Mouse (Mus musculus): ENCODE results near the gene Tepsin. TPM values are rescaled to one million over a fixed set of nuclear protein-coding genes. Genes with fewer than 3 reads are reported as not detected.

Gene Tepsin
- polyA plus RNA-seq, 1 experiment: 2.9 TPM

GRCm38 (mm10) chr11:120114488-120115215, 16.1 kb upstream of the Tepsin start:
- peaks cover 5% of the 10 kb centered on the region; the same call in 1 of the 2 replicates for H3K9me3 ChIP-seq (ENCODE audit: control insufficient read depth, low read length)
- H3K27me3 ChIP-seq (ENCODE audit: control insufficient read depth): no peaks in the 10 kb centered on the region
- TF ChIP-seq TAL1 (IDR thresholded peaks at IDR 0.05; ENCODE audit: low read length) (no peak; the same call in 2 of the 3 replicates), GATA1 (IDR thresholded peaks at IDR 0.05; ENCODE audit: low read length) (no peak)
- no peak overlapping the region for H3K4me3 ChIP-seq (replicated peaks)
- peaks cover 4% of the 10 kb centered on the region for H3K4me1 ChIP-seq (ENCODE audit: control insufficient read depth)
- peaks cover 91% of the 10 kb centered on the region for H3K36me3 ChIP-seq (ENCODE audit: control insufficient read depth)

- TF ChIP-seq GATA1 (IDR thresholded peaks at IDR 0.05; ENCODE audit: low read length) (no peak), TAL1 (IDR thresholded peaks at IDR 0.05; ENCODE audit: low read length) (no peak)
- no peaks in the 10 kb centered on the region for H3K27me3 ChIP-seq (ENCODE audit: control insufficient read depth)
- peaks cover 91% of the 10 kb centered on the region for H3K36me3 ChIP-seq (ENCODE audit: control insufficient read depth)
- peaks cover 5% of the 10 kb centered on the region; the same call in 1 of the 2 replicates for H3K9me3 ChIP-seq (ENCODE audit: control insufficient read depth, low read length)
- H3K4me1 ChIP-seq (ENCODE audit: control insufficient read depth): no peaks in the 10 kb centered on the region; the same call in 1 of the 2 replicates
- no peak overlapping the region for H3K4me3 ChIP-seq (replicated peaks)
Measured at GRCm38 (mm10) chr11:120112136-120112535, 13.6 kb upstream of the Tepsin start.

GRCm38 (mm10) chr11:120111033-120111432, 12.5 kb upstream of the Tepsin start:
- no peak for TF ChIP-seq TAL1 (IDR thresholded peaks at IDR 0.05; ENCODE audit: low read length)
- Histone ChIP-seq H3K27me3 (ENCODE audit: control insufficient read depth) (no peaks in the 10 kb centered on the region), H3K4me1 (ENCODE audit: control insufficient read depth) (no peaks in the 10 kb centered on the region; the same call in 1 of the 2 replicates), H3K36me3 (ENCODE audit: control insufficient read depth) (peaks cover 91% of the 10 kb centered on the region), H3K9me3 (ENCODE audit: control insufficient read depth, low read length) (peaks cover 5% of the 10 kb centered on the region; the same call in 1 of the 2 replicates), H3K4me3 (replicated peaks) (no peak overlapping the region)

DNA sequence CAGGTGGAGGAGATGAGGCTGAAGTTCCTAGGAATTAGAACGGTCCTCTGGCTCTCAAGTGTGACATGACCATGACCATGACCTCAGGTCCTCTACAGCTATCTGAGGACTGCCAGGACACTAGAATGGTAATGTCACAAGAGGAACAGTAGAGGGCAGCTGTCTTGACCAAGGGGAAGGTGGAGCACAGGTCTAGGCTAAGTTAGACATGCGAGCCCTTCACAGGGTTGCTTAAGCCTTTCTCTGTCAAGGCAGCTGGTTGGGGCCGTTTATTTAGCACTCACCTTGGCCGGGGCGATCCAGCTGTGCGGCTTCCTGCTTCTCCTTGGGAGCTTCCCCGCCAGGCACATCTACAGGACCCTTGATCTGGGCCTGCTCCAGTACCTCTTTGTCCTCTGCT, 12.0 kb upstream of the Tepsin start:
- peaks cover 91% of the 10 kb centered on the region for H3K36me3 ChIP-seq (ENCODE audit: control insufficient read depth)
- H3K4me1 ChIP-seq (ENCODE audit: control insufficient read depth): no peaks in the 10 kb centered on the region; the same call in 1 of the 2 replicates
- peaks cover 5% of the 10 kb centered on the region; the same call in 1 of the 2 replicates for H3K9me3 ChIP-seq (ENCODE audit: control insufficient read depth, low read length)
- TF ChIP-seq TAL1 (IDR thresholded peaks at IDR 0.05; ENCODE audit: low read length): no peak
- TF ChIP-seq GATA1 (IDR thresholded peaks at IDR 0.05; ENCODE audit: low read length): no peak
- no peak overlapping the region for H3K4me3 ChIP-seq (replicated peaks)
- H3K27me3 ChIP-seq (ENCODE audit: control insufficient read depth): no peaks in the 10 kb centered on the region

DNA sequence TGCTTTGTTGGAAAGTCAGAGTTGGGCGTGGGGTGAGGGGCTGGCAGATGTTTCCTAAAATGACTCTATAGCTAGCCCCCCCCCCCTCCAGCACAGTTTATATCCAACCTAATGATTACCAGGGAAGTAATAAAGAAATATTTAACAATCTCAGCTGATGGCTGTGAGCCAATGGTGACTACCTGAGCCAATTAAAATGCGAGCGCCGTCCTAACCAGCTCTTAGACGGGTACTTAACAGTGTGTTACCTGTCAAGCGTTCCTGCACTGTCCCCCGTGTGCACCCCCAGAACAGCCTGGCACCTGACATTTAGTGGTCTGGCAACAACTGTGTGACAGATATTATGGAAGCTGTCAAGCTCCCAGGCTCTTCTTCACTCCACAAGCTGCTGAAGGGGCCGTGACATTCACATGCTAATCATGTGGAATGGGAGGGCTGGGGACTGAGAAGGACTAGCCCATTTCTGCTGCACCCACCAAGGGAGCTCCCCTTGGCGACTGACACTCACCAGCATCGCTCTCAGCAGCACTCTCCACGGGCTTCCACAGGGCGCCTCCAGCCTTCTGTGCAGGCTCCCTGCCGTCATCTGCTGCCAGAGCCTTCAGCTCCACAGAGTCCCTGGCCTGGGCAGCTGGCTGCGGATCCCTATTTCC, 11.2 kb upstream of the Tepsin start:
- no peaks in the 10 kb centered on the region; the same call in 1 of the 2 replicates for H3K4me1 ChIP-seq (ENCODE audit: control insufficient read depth)
- TF ChIP-seq TAL1 (IDR thresholded peaks at IDR 0.05; ENCODE audit: low read length) (no peak), GATA1 (IDR thresholded peaks at IDR 0.05; ENCODE audit: low read length) (no peak)
- peaks cover 5% of the 10 kb centered on the region; the same call in 1 of the 2 replicates for H3K9me3 ChIP-seq (ENCODE audit: control insufficient read depth, low read length)
- no peak overlapping the region for H3K4me3 ChIP-seq (replicated peaks)
- no peaks in the 10 kb centered on the region for H3K27me3 ChIP-seq (ENCODE audit: control insufficient read depth)
- H3K36me3 ChIP-seq (ENCODE audit: control insufficient read depth): peaks cover 91% of the 10 kb centered on the region

- H3K27me3 ChIP-seq (ENCODE audit: control insufficient read depth): no peaks in the 10 kb centered on the region
- H3K4me1 ChIP-seq (ENCODE audit: control insufficient read depth): peaks cover 7% of the 10 kb centered on the region
- no peak for TF ChIP-seq GATA1 (IDR thresholded peaks at IDR 0.05; ENCODE audit: low read length)
- TF ChIP-seq TAL1 (IDR thresholded peaks at IDR 0.05; ENCODE audit: low read length): no peak
- no peak overlapping the region for H3K4me3 ChIP-seq (replicated peaks)
- H3K9me3 ChIP-seq (ENCODE audit: control insufficient read depth, low read length): no peaks in the 10 kb centered on the region
- peaks cover 81% of the 10 kb centered on the region for H3K36me3 ChIP-seq (ENCODE audit: control insufficient read depth)
Measured at GRCm38 (mm10) chr11:120107796-120108195, 9.3 kb upstream of the Tepsin start.

GRCm38 (mm10) chr11:120107026-120107425, 8.5 kb upstream of the Tepsin start:
- Histone ChIP-seq H3K4me1 (ENCODE audit: control insufficient read depth) (peaks cover 7% of the 10 kb centered on the region), H3K9me3 (ENCODE audit: control insufficient read depth, low read length) (no peaks in the 10 kb centered on the region), H3K27me3 (ENCODE audit: control insufficient read depth) (no peaks in the 10 kb centered on the region), H3K36me3 (ENCODE audit: control insufficient read depth) (peaks cover 78% of the 10 kb centered on the region), H3K4me3 (replicated peaks) (no peak overlapping the region)
- no peak for TF ChIP-seq TAL1 (IDR thresholded peaks at IDR 0.05; ENCODE audit: low read length)
- no peak for TF ChIP-seq GATA1 (IDR thresholded peaks at IDR 0.05; ENCODE audit: low read length)

DNA sequence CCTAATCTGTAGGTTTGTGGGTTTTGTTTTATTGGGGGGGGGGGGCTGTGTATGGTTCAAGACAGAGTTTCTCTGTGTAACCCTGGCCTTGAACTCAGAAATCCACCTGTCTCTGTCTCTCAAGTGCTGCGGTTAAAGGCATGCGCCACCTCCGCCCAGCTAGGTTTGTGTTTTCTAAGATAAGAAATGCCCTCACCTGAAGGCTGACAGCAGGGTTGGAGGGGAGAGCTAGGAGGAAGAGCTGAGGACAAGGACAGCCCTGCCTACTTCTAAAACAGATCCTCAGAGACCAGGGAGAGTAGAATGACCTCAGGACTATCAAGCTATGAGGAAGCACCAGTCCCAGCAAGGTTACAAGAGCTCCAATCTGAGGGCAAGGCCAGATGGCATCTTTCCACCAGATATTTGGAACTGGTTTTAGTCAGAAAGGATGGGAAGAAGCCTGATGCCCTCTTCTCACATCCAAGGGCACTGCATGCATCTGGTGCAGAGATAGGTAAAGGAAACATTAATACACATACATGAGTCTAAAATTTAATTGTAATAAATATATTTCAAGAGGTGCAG, 5.0 kb upstream of the Tepsin start:
- H3K9me3 ChIP-seq (ENCODE audit: control insufficient read depth, low read length): no peaks in the 10 kb centered on the region
- TF ChIP-seq TAL1 (IDR thresholded peaks at IDR 0.05; ENCODE audit: low read length): no peak
- no peak for TF ChIP-seq GATA1 (IDR thresholded peaks at IDR 0.05; ENCODE audit: low read length)
- no peaks in the 10 kb centered on the region for H3K27me3 ChIP-seq (ENCODE audit: control insufficient read depth)
- H3K4me1 ChIP-seq (ENCODE audit: control insufficient read depth): peaks cover 27% of the 10 kb centered on the region
- no peak overlapping the region for H3K4me3 ChIP-seq (replicated peaks)
- H3K36me3 ChIP-seq (ENCODE audit: control insufficient read depth): peaks cover 65% of the 10 kb centered on the region

DNA sequence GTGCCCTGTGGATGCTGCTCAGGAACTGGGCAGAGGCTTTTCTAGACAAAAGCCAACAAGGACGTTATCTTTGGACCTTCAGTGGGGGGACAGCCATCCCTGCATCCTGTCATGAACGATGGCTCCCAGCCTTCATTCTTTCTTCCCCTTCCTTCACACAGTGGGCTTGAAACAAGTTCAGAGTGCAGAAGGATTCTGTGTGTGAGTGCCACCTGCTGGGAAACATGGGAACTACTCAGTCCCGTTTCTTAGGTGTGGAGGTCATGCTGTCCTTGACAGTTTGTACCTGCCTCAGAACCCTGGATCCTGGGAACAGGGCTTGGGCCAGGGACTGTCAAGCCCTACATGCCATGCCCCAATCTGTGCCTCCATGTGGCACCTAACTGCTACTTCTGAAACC, 2.5 kb upstream of the Tepsin start:
- Histone ChIP-seq H3K27me3 (ENCODE audit: control insufficient read depth) (no peaks in the 10 kb centered on the region), H3K4me3 (replicated peaks) (no peak overlapping the region), H3K9me3 (ENCODE audit: control insufficient read depth, low read length) (no peaks in the 10 kb centered on the region), H3K4me1 (ENCODE audit: control insufficient read depth) (peaks cover 46% of the 10 kb centered on the region), H3K36me3 (ENCODE audit: control insufficient read depth) (peaks cover 50% of the 10 kb centered on the region)
- TF ChIP-seq GATA1 (IDR thresholded peaks at IDR 0.05; ENCODE audit: low read length) (no peak), TAL1 (IDR thresholded peaks at IDR 0.05; ENCODE audit: low read length) (no peak)

Data from erythroblast, embryonic 14.5 days (primary cell).